Mouse (Mus musculus) cortical plate, adult 2 months (tissue): ENCODE data around the gene Gm45194. TPM values are rescaled to one million over a fixed set of nuclear protein-coding genes. Genes with fewer than 3 reads are reported as not detected.

Source experiments
- H3K27ac ChIP-seq: fragments of 200-500 bp; 2 replicates; pipeline ENCODE4 v1.5.1; 2012; ENCODE audit warnings: low read length, control low read depth, inconsistent platforms; ENCODE audit not compliant: insufficient read depth
- H3K4me1 ChIP-seq: fragments of 200-500 bp; 2 replicates; pipeline ENCODE4 v1.6.1; 2011; ENCODE audit warnings: low read length; ENCODE audit not compliant: control insufficient read depth, insufficient read depth
- H3K4me3 ChIP-seq: fragments of 200-500 bp; 2 replicates; pipeline ENCODE4 v1.5.1; 2011; ENCODE audit warnings: mild to moderate bottlenecking, low read length, control low read depth; ENCODE audit not compliant: insufficient read depth
- CTCF ChIP-seq: fragments of 200-500 bp; IDR thresholded peaks from 2 replicates; pipeline ENCODE4 v1.5.1; 2011; ENCODE audit warnings: mild to moderate bottlenecking, control low read depth, low read length; ENCODE audit not compliant: insufficient read depth; ENCODE audit errors: extremely low read depth
- POLR2A ChIP-seq: fragments of 200-500 bp; IDR thresholded peaks from 2 replicates; pipeline ENCODE4 v1.6.1; 2011; ENCODE audit warnings: mild to moderate bottlenecking, low read length, control low read depth; ENCODE audit not compliant: insufficient read depth; ENCODE audit errors: extremely low read depth
- polyA plus RNA-seq: library from polyadenylated mRNA; depleted of rRNA; stranded (reverse); fragments of >200 nt; gene quantifications from 2 replicates; pipeline ENCODE4 v1.2.3, GENCODE M21; 2012; rRNA removed

Gene Gm45194
- polyA plus RNA-seq, 1 experiment: not detected

DNA sequence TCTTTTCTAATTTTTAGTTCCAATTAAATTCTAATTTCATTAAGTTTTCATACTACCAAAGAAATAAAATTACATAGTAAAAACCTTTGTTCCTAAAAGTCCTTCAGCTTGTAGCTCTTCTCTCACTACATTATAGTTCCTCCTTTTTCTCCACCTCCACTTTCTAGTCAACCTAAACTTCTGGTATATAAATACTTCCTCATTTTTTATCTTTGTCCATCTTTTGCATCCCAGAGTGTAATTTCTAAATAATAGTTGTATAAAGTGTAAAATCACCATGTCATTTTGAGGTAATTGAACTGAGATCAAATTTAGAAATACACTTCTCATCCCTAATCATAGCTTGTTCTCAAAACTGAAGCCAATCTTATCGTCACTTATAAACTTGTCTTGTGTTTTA, 351.7 kb downstream of the Gm45194 start:
- no peaks in the 10 kb centered on the region for H3K4me1 ChIP-seq
- TF ChIP-seq CTCF (no peak), POLR2A (no peak)
- H3K4me3 ChIP-seq: no peak overlapping the region
- H3K27ac ChIP-seq: no peak overlapping the region

DNA sequence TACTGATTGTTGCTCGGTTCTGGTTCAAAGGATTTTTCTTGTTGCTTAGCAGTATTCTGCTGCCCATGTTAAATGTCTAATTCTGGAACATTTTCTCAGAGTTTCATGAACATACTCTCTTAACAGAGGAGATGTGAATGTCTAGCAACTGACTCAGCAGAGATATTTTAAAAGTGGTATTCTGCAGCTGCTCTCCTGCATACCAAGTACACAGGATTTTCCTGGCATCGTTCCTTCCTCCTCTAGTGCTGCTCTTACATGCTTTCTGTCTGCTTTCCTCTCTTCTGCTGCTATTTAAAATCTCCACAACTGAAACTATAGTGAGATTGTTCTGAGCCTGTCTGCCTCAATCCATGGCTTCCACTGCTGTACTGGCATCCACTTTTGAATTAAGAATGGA, 364.3 kb downstream of the Gm45194 start:
- Histone ChIP-seq H3K27ac (no peak overlapping the region), H3K4me3 (no peak overlapping the region), H3K4me1 (no peaks in the 10 kb centered on the region)
- TF ChIP-seq POLR2A (no peak), CTCF (no peak)

DNA sequence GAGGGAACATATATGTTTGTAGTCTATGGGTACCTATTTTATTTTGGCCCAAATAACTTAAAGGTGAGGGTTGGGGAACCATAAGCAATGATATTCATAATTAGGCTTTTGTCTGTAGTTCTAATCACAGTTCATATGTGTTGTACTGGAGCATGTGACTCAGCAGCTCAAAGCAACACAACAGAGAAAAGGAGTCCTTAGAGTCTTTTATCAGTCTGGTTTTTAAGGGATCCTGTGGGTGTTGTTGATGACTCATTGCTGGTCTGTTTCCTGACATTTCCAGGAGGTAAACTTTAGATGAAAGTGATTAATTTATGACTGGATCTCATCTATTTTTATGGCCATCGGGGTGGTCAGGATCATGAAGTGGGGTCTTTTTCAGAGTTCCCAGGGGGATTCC, 382.4 kb downstream of the Gm45194 start:
- Histone ChIP-seq H3K4me3 (no peak overlapping the region), H3K27ac (no peak overlapping the region), H3K4me1 (no peaks in the 10 kb centered on the region)
- no peak for TF ChIP-seq POLR2A
- no peak for TF ChIP-seq CTCF

Other genes with a start within 250 kb of the Gm45194 start
- 5.2 and 5.4 TPM in 2 replicates for gene Hdx, start 194.3 kb upstream of the Gm45194 start, polyA plus RNA-seq
- gene Tex16, start 119.6 kb downstream of the Gm45194 start, polyA plus RNA-seq: not detected in 2 replicates